Mouse (Mus musculus): ENCODE results near the gene Anapc2. TPM values are rescaled to one million over a fixed set of nuclear protein-coding genes. Genes with fewer than 3 reads are reported as not detected.

Anapc2 gene
- polyA plus RNA-seq, 1 experiment from 2014 or later = 116 TPM

DNA sequence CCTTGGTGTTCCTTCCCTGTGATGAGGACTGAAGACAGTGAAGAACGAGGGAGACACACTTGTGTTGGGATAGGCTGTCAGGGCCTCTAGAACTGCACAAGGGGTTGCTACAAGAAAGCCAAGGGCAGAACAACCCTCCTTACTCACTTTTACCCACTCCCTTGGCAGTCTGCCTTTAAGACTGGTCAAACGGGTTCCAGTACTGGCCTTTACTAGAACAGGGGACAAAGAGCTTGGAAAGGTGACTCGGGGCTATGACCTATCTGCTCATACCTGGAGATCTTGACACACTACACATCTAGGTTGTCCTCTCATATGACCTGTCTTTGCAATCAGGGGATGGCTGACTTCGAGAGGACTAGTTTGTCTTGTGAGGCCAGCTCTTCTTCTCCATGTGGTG is 34.8 kb upstream of the Anapc2 start:
- Histone ChIP-seq H3K27me3 (ENCODE audit: control insufficient read depth, insufficient read depth, low read length) (peaks cover 6% of the 10 kb centered on the region; the same call in 1 of the 2 replicates), H3K27ac (ENCODE audit: low read depth, low read length) (no peak overlapping the region), H3K9me3 (ENCODE audit: control insufficient read depth, low read length) (no peaks in the 10 kb centered on the region), H3K4me1 (replicated peaks; ENCODE audit: control insufficient read depth, insufficient read depth, low read length) (no peaks in the 10 kb centered on the region; the same call in 1 of the 2 replicates), H3K36me3 (ENCODE audit: control insufficient read depth, insufficient read depth, low read length) (no peaks in the 10 kb centered on the region), H3K4me2 (ENCODE audit: low read depth, low read length, severe bottlenecking) (no peak overlapping the region), H3K9ac (ENCODE audit: low read length) (no peak overlapping the region), H3K4me3 (ENCODE audit: low read depth, low read length) (no peak overlapping the region)
- WGBS = 69% methylated on average over 4 of the region's 4 CpGs
- ATAC-seq (replicated peaks; ENCODE audit: low FRiP score) = no peak
- DNase-seq (ENCODE audit: low spot score) = no peak

- Histone ChIP-seq H3K27ac (ENCODE audit: low read depth, low read length) (no peak overlapping the region), H3K9ac (ENCODE audit: low read length) (no peak overlapping the region; the same call in 1 of the 2 replicates), H3K27me3 (ENCODE audit: control insufficient read depth, insufficient read depth, low read length) (peaks cover 6% of the 10 kb centered on the region; the same call in 1 of the 2 replicates), H3K4me3 (ENCODE audit: low read depth, low read length) (no peak overlapping the region), H3K9me3 (ENCODE audit: control insufficient read depth, low read length) (no peaks in the 10 kb centered on the region), H3K36me3 (ENCODE audit: control insufficient read depth, insufficient read depth, low read length) (no peaks in the 10 kb centered on the region), H3K4me2 (ENCODE audit: low read depth, low read length, severe bottlenecking) (no peak overlapping the region), H3K4me1 (replicated peaks; ENCODE audit: control insufficient read depth, insufficient read depth, low read length) (no peaks in the 10 kb centered on the region; the same call in 1 of the 2 replicates)
- DNase-seq (ENCODE audit: low spot score) (no peak), ATAC-seq (replicated peaks; ENCODE audit: low FRiP score) (no peak)
Measured at GRCm38 (mm10) chr2:25238106-25238505, 34.2 kb upstream of the Anapc2 start.

DNA sequence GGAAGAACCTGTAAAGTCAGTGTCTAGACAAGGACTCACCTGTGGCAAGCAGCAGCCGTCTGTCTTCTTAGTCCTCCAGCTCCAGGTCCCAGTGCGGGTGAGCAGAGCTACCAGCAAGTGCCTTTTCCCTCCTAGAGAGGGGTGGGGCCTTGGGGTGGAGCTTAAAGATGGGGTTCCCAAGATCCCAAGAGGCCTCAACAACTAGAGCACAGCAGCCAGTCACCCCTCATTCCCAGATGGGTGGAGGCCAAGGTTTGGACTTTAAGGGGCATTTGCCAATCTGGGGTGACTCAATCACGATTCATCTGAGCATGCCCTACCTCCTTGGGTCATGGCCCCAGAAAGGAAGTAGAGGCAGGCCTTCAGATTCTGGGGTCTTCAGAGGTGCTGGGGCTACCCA is 32.5 kb upstream of the Anapc2 start:
- no peak overlapping the region for H3K4me3 ChIP-seq (ENCODE audit: low read depth, low read length)
- no peak overlapping the region for H3K27ac ChIP-seq (ENCODE audit: low read depth, low read length)
- H3K4me2 ChIP-seq (ENCODE audit: low read depth, low read length, severe bottlenecking) = no peak overlapping the region
- H3K36me3 ChIP-seq (ENCODE audit: control insufficient read depth, insufficient read depth, low read length) = no peaks in the 10 kb centered on the region
- DNase-seq (ENCODE audit: low spot score) (no peak), ATAC-seq (replicated peaks; ENCODE audit: low FRiP score) (no peak)
- WGBS = 85% methylated on average over 3 of the region's 3 CpGs
- H3K4me1 ChIP-seq (replicated peaks; ENCODE audit: control insufficient read depth, insufficient read depth, low read length) = no peaks in the 10 kb centered on the region; the same call in 1 of the 2 replicates
- H3K9ac ChIP-seq (ENCODE audit: low read length) = no peak overlapping the region
- no peaks in the 10 kb centered on the region for H3K9me3 ChIP-seq (ENCODE audit: control insufficient read depth, low read length)
- peaks cover 6% of the 10 kb centered on the region; the same call in 1 of the 2 replicates for H3K27me3 ChIP-seq (ENCODE audit: control insufficient read depth, insufficient read depth, low read length)

GRCm38 (mm10) chr2:25240310-25240709 is 32.0 kb upstream of the Anapc2 start:
- Histone ChIP-seq H3K36me3 (ENCODE audit: control insufficient read depth, insufficient read depth, low read length) (no peaks in the 10 kb centered on the region), H3K4me3 (ENCODE audit: low read depth, low read length) (no peak overlapping the region), H3K9ac (ENCODE audit: low read length) (0 out of 2 replicates have a peak overlapping the region, but pooled peaks have one; percentile 43), H3K4me1 (replicated peaks; ENCODE audit: control insufficient read depth, insufficient read depth, low read length) (no peaks in the 10 kb centered on the region; the same call in 1 of the 2 replicates), H3K9me3 (ENCODE audit: control insufficient read depth, low read length) (no peaks in the 10 kb centered on the region), H3K27me3 (ENCODE audit: control insufficient read depth, insufficient read depth, low read length) (peaks cover 6% of the 10 kb centered on the region; the same call in 1 of the 2 replicates), H3K4me2 (ENCODE audit: low read depth, low read length, severe bottlenecking) (peak overlapping the region; percentile 97), H3K27ac (ENCODE audit: low read depth, low read length) (no peak overlapping the region)
- peak; percentile 10 for ATAC-seq (replicated peaks; ENCODE audit: low FRiP score)
- DNase-seq (ENCODE audit: low spot score) = no peak
- 49% methylated on average over 8 of the region's 8 CpGs for WGBS

GRCm38 (mm10) chr2:25240723-25241437 is 31.4 kb upstream of the Anapc2 start:
- WGBS = 1% methylated on average over 29 of the region's 29 CpGs
- peak overlapping the region; percentile 28 for H3K4me3 ChIP-seq (ENCODE audit: low read depth, low read length)
- peak overlapping the region; percentile 97 for H3K4me2 ChIP-seq (ENCODE audit: low read depth, low read length, severe bottlenecking)
- peak overlapping the region; percentile 43; the same call in 1 of the 2 replicates for H3K9ac ChIP-seq (ENCODE audit: low read length)
- H3K9me3 ChIP-seq (ENCODE audit: control insufficient read depth, low read length) = no peaks in the 10 kb centered on the region
- no peaks in the 10 kb centered on the region for H3K36me3 ChIP-seq (ENCODE audit: control insufficient read depth, insufficient read depth, low read length)
- ATAC-seq (replicated peaks; ENCODE audit: low FRiP score) = peak; percentile 72
- DNase-seq (ENCODE audit: low spot score) = peak; percentile 82
- H3K27ac ChIP-seq (ENCODE audit: low read depth, low read length) = no peak overlapping the region
- H3K27me3 ChIP-seq (ENCODE audit: control insufficient read depth, insufficient read depth, low read length) = peaks cover 6% of the 10 kb centered on the region; the same call in 1 of the 2 replicates
- no peaks in the 10 kb centered on the region; the same call in 1 of the 2 replicates for H3K4me1 ChIP-seq (replicated peaks; ENCODE audit: control insufficient read depth, insufficient read depth, low read length)

DNA sequence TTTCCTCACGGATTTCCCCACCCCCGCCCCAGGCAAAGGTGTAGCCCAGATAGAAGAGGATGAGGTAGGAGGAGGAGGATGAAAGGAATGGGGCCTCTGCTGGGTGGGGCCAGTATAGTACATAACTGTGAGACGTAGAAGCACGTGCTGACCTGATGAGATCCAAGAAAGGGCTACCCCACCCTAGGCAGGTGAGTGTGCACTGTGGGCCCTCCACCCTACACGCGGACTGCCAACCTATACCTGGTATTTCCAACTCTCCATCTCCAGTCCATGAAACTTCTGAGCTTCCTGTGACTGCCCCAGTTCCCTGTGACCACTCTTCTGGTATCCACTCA is 30.9 kb upstream of the Anapc2 start:
- Histone ChIP-seq H3K9ac (ENCODE audit: low read length) (no peak overlapping the region), H3K4me1 (replicated peaks; ENCODE audit: control insufficient read depth, insufficient read depth, low read length) (no peaks in the 10 kb centered on the region; the same call in 1 of the 2 replicates), H3K27me3 (ENCODE audit: control insufficient read depth, insufficient read depth, low read length) (peaks cover 6% of the 10 kb centered on the region; the same call in 1 of the 2 replicates), H3K27ac (ENCODE audit: low read depth, low read length) (no peak overlapping the region), H3K9me3 (ENCODE audit: control insufficient read depth, low read length) (no peaks in the 10 kb centered on the region), H3K36me3 (ENCODE audit: control insufficient read depth, insufficient read depth, low read length) (no peaks in the 10 kb centered on the region), H3K4me3 (ENCODE audit: low read depth, low read length) (peak overlapping the region; percentile 63), H3K4me2 (ENCODE audit: low read depth, low read length, severe bottlenecking) (peak overlapping the region; percentile 97)
- ATAC-seq (replicated peaks; ENCODE audit: low FRiP score) (peak; percentile 43), DNase-seq (ENCODE audit: low spot score) (no peak)
- 14% methylated on average over 6 of the region's 6 CpGs for WGBS

GRCm38 (mm10) chr2:25242101-25242506 is 30.2 kb upstream of the Anapc2 start, which contains the start of the genes Rnf208 and Cysrt1:
Gene Rnf208, plus strand, starts transcription at chr2:25242255.
Gene Cysrt1, minus strand, starts transcription at chr2:25242452.
- WGBS = under 1% methylated on average over 46 of the region's 59 CpGs

DNA sequence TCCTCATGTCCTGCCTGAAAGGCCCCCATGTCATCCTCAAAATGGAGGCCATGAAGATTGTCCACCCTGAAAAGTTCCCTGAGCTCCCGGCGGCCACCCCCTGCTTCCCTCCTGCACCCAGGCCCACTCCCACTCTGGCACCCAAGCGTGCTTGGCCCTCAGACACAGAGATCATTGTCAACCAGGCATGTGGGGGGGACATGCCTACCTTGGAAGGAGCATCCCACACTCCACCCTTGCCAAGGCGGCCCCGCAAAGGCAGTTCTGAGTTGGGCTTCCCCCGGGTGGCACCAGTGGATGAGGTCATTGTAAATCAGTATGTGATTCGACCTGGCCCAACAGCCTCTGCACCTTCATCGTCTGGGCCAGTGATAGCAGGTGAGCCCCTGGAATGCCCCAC is 28.9 kb upstream of the Anapc2 start:
- ATAC-seq (replicated peaks; ENCODE audit: low FRiP score) (no peak), DNase-seq (ENCODE audit: low spot score) (no peak)
- H3K27me3 ChIP-seq (ENCODE audit: control insufficient read depth, insufficient read depth, low read length) = peaks cover 6% of the 10 kb centered on the region; the same call in 1 of the 2 replicates
- H3K27ac ChIP-seq (ENCODE audit: low read depth, low read length) = no peak overlapping the region
- H3K9ac ChIP-seq (ENCODE audit: low read length) = no peak overlapping the region
- H3K36me3 ChIP-seq (ENCODE audit: control insufficient read depth, insufficient read depth, low read length) = no peaks in the 10 kb centered on the region; the same call in 1 of the 2 replicates
- H3K9me3 ChIP-seq (ENCODE audit: control insufficient read depth, low read length) = no peaks in the 10 kb centered on the region
- H3K4me1 ChIP-seq (replicated peaks; ENCODE audit: control insufficient read depth, insufficient read depth, low read length) = no peaks in the 10 kb centered on the region; the same call in 1 of the 2 replicates
- 77% methylated on average over 8 of the region's 8 CpGs for WGBS
- 0 out of 2 replicates have a peak overlapping the region, but pooled peaks have one; percentile 97 for H3K4me2 ChIP-seq (ENCODE audit: low read depth, low read length, severe bottlenecking)
- no peak overlapping the region; the same call in 1 of the 2 replicates for H3K4me3 ChIP-seq (ENCODE audit: low read depth, low read length)

More at GRCm38 (mm10) chr2:25242101-25242506, 30.2 kb upstream of the Anapc2 start, which contains the start of the genes Rnf208 and Cysrt1:
- no peaks in the 10 kb centered on the region for H3K36me3 ChIP-seq (ENCODE audit: control insufficient read depth, insufficient read depth, low read length)
- peak; percentile 53; the same call in 1 of the 2 replicates for ATAC-seq (replicated peaks; ENCODE audit: low FRiP score)
- peak; percentile 67 for DNase-seq (ENCODE audit: low spot score)
- H3K27me3 ChIP-seq (ENCODE audit: control insufficient read depth, insufficient read depth, low read length) = peaks cover 6% of the 10 kb centered on the region; the same call in 1 of the 2 replicates
- H3K4me3 ChIP-seq (ENCODE audit: low read depth, low read length) = peak within 1 kb of the TSS; percentile 63
- peak within 1 kb of the TSS; percentile 75 for H3K9ac ChIP-seq (ENCODE audit: low read length)
- peak within 1 kb of the TSS; percentile 97 for H3K4me2 ChIP-seq (ENCODE audit: low read depth, low read length, severe bottlenecking)
- no peak within 1 kb of the TSS for H3K27ac ChIP-seq (ENCODE audit: low read depth, low read length)
- no peaks in the 10 kb centered on the region for H3K9me3 ChIP-seq (ENCODE audit: control insufficient read depth, low read length)
- no peaks in the 10 kb centered on the region; the same call in 1 of the 2 replicates for H3K4me1 ChIP-seq (replicated peaks; ENCODE audit: control insufficient read depth, insufficient read depth, low read length)
